Mouse (Mus musculus) cortical plate, adult 2 months (tissue): ENCODE data around the gene Trpm6.

Source experiments
- CTCF ChIP-seq: fragments of 200-500 bp; IDR thresholded peaks from 2 replicates; pipeline ENCODE4 v1.5.1; 2011; ENCODE audit warnings: mild to moderate bottlenecking, control low read depth, low read length; ENCODE audit not compliant: insufficient read depth; ENCODE audit errors: extremely low read depth
- POLR2A ChIP-seq: fragments of 200-500 bp; IDR thresholded peaks from 2 replicates; pipeline ENCODE4 v1.6.1; 2011; ENCODE audit warnings: mild to moderate bottlenecking, low read length, control low read depth; ENCODE audit not compliant: insufficient read depth; ENCODE audit errors: extremely low read depth

DNA sequence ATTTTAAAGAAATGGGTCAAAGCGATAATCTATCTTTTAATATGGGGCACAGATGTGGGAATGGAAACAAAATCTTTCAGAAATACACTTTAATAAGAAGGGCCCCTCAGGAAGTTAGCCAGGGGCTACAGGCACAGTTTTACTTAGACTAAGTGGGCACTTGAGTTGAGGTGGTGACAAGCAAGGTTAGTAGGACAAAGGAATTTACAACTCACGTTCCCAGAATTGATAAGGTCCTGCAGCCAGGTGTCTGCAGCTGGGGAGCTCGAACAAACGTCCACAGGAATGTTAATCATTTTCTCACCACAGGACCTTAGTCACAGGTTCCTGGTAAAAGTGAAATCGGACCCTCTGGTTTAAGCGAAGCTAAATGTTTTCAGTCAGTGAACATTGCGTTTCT, 18.7 kb upstream of the Trpm6 start:
- no peak for TF ChIP-seq CTCF
- TF ChIP-seq POLR2A: no peak
